Mouse (Mus musculus) limb, embryonic 14.5 days (tissue): ENCODE data around the gene Dpp4. TPM values are rescaled to one million over a fixed set of nuclear protein-coding genes. Genes with fewer than 3 reads are reported as not detected.

Source experiments
- ATAC-seq: fragments of 200-750 bp; cut with Nextera tagmentation; 2 replicates; pipeline ENCODE4 v1.8.0; 2017; ENCODE audit warnings: low read depth, moderate number of reproducible peaks, moderate TSS enrichment; ENCODE audit not compliant: low FRiP score
- DNase-seq: peaks from one replicate; pipeline ENCODE4 v3.0.0-alpha.2; 2015; ENCODE audit warnings: low spot score
- H3K27ac ChIP-seq: fragments of 300-500 bp; sonication (generic); replicated peaks from 2 replicates; pipeline ENCODE4 v1.5.1; 2014; ENCODE audit warnings: low read depth, mild to moderate bottlenecking, low read length, moderate library complexity, mixed read lengths
- H3K27me3 ChIP-seq: fragments of 300-500 bp; sonication (generic); 2 replicates; pipeline ENCODE4 v1.6.1; 2014; ENCODE audit warnings: low read length, mixed read lengths; ENCODE audit not compliant: control insufficient read depth, insufficient read depth
- H3K36me3 ChIP-seq: fragments of 300-500 bp; sonication (generic); 2 replicates; pipeline ENCODE4 v1.6.1; 2014; ENCODE audit warnings: mild to moderate bottlenecking, low read length, moderate library complexity, mixed read lengths; ENCODE audit not compliant: control insufficient read depth, insufficient read depth
- H3K4me1 ChIP-seq: fragments of 300-500 bp; sonication (generic); 2 replicates; pipeline ENCODE4 v1.6.1; 2014; ENCODE audit warnings: antibody characterized with exemption, low read length, mixed read lengths; ENCODE audit not compliant: control insufficient read depth, insufficient read depth
- H3K4me2 ChIP-seq: fragments of 300-500 bp; sonication (generic); replicated peaks from 2 replicates; pipeline ENCODE4 v1.6.1; 2014; ENCODE audit warnings: low read depth, mild to moderate bottlenecking, low read length, moderate library complexity; ENCODE audit not compliant: severe bottlenecking
- H3K4me3 ChIP-seq: fragments of 300-500 bp; sonication (generic); replicated peaks from 2 replicates; pipeline ENCODE4 v1.5.1; 2014; ENCODE audit warnings: low read length
- H3K9ac ChIP-seq: fragments of 300-500 bp; sonication (generic); 2 replicates; pipeline ENCODE4 v1.6.1; 2014; ENCODE audit warnings: mild to moderate bottlenecking, low read depth, low read length, moderate library complexity; ENCODE audit not compliant: severe bottlenecking
- H3K9me3 ChIP-seq: fragments of 300-500 bp; sonication (generic); 2 replicates; pipeline ENCODE4 v1.6.1; 2016; ENCODE audit warnings: low read length; ENCODE audit not compliant: control insufficient read depth
- POLR2A ChIP-seq: fragments of 200-500 bp; IDR thresholded peaks from 2 replicates; pipeline ENCODE4 v1.8.0; 2012; ENCODE audit warnings: inconsistent platforms, mild to moderate bottlenecking, moderate library complexity, borderline replicate concordance; ENCODE audit not compliant: insufficient read depth, insufficient read length; ENCODE audit errors: extremely low read depth
- WGBS: fragments of 180-500 bp; shearing (Covaris S2); extraction: QIAGEN DNeasy Blood & Tissue Kit; methylation state at CpG from one replicate; pipeline ENCODE4 v1.1.7; 2014; 5-methylcytosine and 5-hydroxymethylcytosine counted together
- polyA plus RNA-seq, 2 experiments: library from polyadenylated mRNA; depleted of rRNA in 1 of 2; stranded (reverse) in 1 of 2; unstranded in 1 of 2; fragments of >200 nt; fragmentation: Nextera tagmentation in 1 of 2; extraction: Ambion mirVana in 1 of 2; gene quantifications; 2 replicates each; pipeline versions ENCODE4 v1.2.1 to v1.2.3; 2012 to 2014

Dpp4 gene
- polyA plus RNA-seq, 2 experiments, result 3.8 to 7.0 TPM

DNA sequence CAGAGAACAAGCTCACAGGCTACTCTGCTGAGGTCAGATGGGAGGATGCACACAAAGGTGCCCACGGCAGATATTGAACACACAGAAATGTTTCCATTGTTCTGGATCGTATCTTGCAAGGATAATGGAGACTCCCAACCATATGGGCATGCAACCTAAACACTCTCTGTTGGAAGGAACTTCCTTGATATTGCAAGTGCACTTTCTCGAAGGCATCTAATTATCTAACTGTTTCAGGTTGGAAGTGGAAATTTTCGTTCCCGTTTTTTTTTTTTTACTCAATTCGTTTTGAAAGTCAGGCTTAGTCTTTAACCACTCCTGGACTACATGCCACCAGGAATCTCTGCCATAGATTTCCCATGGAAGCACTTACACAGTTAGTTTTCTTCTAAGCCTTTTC is 51.2 kb downstream of the Dpp4 start:
- H3K9ac ChIP-seq, result no peak overlapping the region
- DNase-seq (no peak), ATAC-seq (no peak)
- H3K27ac ChIP-seq, result no peak overlapping the region
- no peaks in the 10 kb centered on the region for H3K27me3 ChIP-seq
- WGBS, result 85% methylated on average over 6 of the region's 6 CpGs
- no peaks in the 10 kb centered on the region for H3K36me3 ChIP-seq
- H3K4me3 ChIP-seq, result no peak overlapping the region
- H3K4me2 ChIP-seq, result no peak overlapping the region
- H3K9me3 ChIP-seq, result no peaks in the 10 kb centered on the region
- no peaks in the 10 kb centered on the region for H3K4me1 ChIP-seq
- TF ChIP-seq POLR2A, result no peak

DNA sequence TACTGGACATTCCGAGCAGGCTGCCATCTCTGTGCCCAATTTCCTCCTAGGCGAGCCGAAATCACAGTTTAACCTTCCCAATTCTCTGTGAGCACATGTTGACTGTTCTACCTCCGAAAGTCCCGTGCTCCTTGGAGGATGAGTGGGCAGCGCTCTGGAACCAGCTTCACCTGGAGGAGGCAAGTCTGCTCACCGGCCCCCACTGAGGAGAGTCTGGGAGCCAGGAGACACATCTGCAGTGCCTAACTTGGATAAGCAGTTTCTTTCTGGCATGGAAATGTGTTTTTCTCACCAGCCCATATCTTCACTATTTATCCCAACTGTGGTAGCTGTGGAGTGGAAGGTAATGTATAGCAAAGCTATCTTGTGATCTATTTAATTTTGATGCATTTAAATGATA is 54.8 kb downstream of the Dpp4 start:
- WGBS, result 82% methylated on average over 7 of the region's 7 CpGs
- Histone ChIP-seq H3K9me3 (no peaks in the 10 kb centered on the region), H3K36me3 (no peaks in the 10 kb centered on the region), H3K9ac (no peak overlapping the region), H3K27me3 (no peaks in the 10 kb centered on the region), H3K4me1 (no peaks in the 10 kb centered on the region), H3K27ac (no peak overlapping the region), H3K4me3 (no peak overlapping the region), H3K4me2 (no peak overlapping the region)
- DNase-seq (no peak), ATAC-seq (no peak)
- TF ChIP-seq POLR2A, result no peak

DNA sequence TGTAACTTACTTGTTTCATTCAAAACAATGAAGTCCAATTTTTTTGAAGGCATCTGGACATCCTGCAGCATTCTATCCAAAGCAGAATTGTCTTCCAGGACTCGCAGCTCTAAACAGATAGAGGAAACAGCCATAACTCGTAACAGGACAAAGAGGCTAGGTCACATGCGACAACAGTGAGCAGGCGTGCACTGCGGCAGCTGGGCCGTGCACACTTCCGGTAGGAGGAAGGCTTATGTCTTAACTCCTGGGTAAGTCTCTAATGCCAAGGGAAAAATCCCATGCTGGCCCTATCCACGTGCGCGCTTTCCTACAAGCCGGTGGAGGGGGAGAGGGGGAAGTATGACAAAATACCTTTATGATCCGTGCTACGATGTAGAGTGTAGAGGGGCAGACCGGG is 55.4 kb downstream of the Dpp4 start:
- no peaks in the 10 kb centered on the region for H3K36me3 ChIP-seq
- H3K9me3 ChIP-seq, result no peaks in the 10 kb centered on the region
- TF ChIP-seq POLR2A, result no peak
- ATAC-seq (no peak), DNase-seq (no peak)
- no peak overlapping the region for H3K27ac ChIP-seq
- no peaks in the 10 kb centered on the region for H3K4me1 ChIP-seq
- 81% methylated on average over 14 of the region's 14 CpGs for WGBS
- no peak overlapping the region for H3K4me3 ChIP-seq
- no peaks in the 10 kb centered on the region for H3K27me3 ChIP-seq
- no peak overlapping the region for H3K4me2 ChIP-seq
- no peak overlapping the region for H3K9ac ChIP-seq

- no peaks in the 10 kb centered on the region for H3K4me1 ChIP-seq
- H3K4me3 ChIP-seq, result no peak overlapping the region
- TF ChIP-seq POLR2A, result no peak
- H3K27ac ChIP-seq, result no peak overlapping the region
- ATAC-seq (no peak), DNase-seq (no peak)
- H3K4me2 ChIP-seq, result no peak overlapping the region
- 43% methylated on average over 6 of the region's 6 CpGs for WGBS
- no peaks in the 10 kb centered on the region for H3K9me3 ChIP-seq
- H3K36me3 ChIP-seq, result no peaks in the 10 kb centered on the region
- no peaks in the 10 kb centered on the region for H3K27me3 ChIP-seq
- no peak overlapping the region for H3K9ac ChIP-seq
These were observed 56.3 kb downstream of the Dpp4 start for GRCm38 (mm10) chr2:62355766-62356165.

- Histone ChIP-seq H3K27ac (no peak overlapping the region), H3K27me3 (no peaks in the 10 kb centered on the region), H3K4me2 (no peak overlapping the region), H3K4me3 (no peak overlapping the region), H3K9ac (no peak overlapping the region), H3K36me3 (no peaks in the 10 kb centered on the region), H3K4me1 (no peaks in the 10 kb centered on the region), H3K9me3 (no peaks in the 10 kb centered on the region)
- no peak for TF ChIP-seq POLR2A
- no peak for DNase-seq
- 76% methylated on average over 3 of the region's 3 CpGs for WGBS
- no peak for ATAC-seq
These were observed 60.0 kb downstream of the Dpp4 start for GRCm38 (mm10) chr2:62352035-62352434.

GRCm38 (mm10) chr2:62347762-62348161 is 64.3 kb downstream of the Dpp4 start:
- ATAC-seq, result no peak
- no peak for TF ChIP-seq POLR2A
- Histone ChIP-seq H3K27me3 (no peaks in the 10 kb centered on the region), H3K27ac (no peak overlapping the region), H3K4me2 (no peak overlapping the region), H3K4me3 (no peak overlapping the region), H3K4me1 (no peaks in the 10 kb centered on the region), H3K9ac (no peak overlapping the region), H3K9me3 (no peaks in the 10 kb centered on the region), H3K36me3 (no peaks in the 10 kb centered on the region)
- no peak for DNase-seq
- WGBS, result 93% methylated on average over 9 of the region's 9 CpGs
